In genomic region chr5:115884429-115884828, GRCm38 (mm10) we compare ENCODE assay signal across 29 mouse cellular contexts. TPM values are rescaled to one million over a fixed set of nuclear protein-coding genes. Genes with fewer than 3 reads are reported as not detected.
DNase-seq lines count a peak whose midpoint lies in the region; ATAC-seq and TF ChIP-seq lines count a peak whose summit lies in the region.
"Had no signal": no experiment of that assay in that cellular context is flagged by ENCODE, and none has a peak within 500 bp of the region (broad histone marks: within the 10 kb centered on the region; RNA-seq: fewer than 3 reads in every experiment).

No protein-coding gene starts in this region.

- no peaks in the 10 kb centered on the region for H3K27me3 ChIP-seq in liver, embryonic 12.5 days (replicated peaks)
- H3K27me3 ChIP-seq in liver, postnatal 0 days (ENCODE audit: insufficient read depth, low read length) = no peaks in the 10 kb centered on the region
- no peaks in the 10 kb centered on the region for H3K27me3 ChIP-seq in hindbrain, embryonic 14.5 days (ENCODE audit: control insufficient read depth, insufficient read depth, low read length)
- H3K27me3 ChIP-seq in hindbrain, embryonic 11.5 days (ENCODE audit: control insufficient read depth, insufficient read depth, low read length) = no peaks in the 10 kb centered on the region
- H3K27me3 ChIP-seq: embryonic facial prominence, embryonic 15.5 days; forebrain, embryonic 12.5 days; kidney, embryonic 15.5 days; midbrain, embryonic 15.5 days had no signal

- no peak overlapping the region for H3K4me3 ChIP-seq in liver, embryonic 12.5 days
- H3K4me3 ChIP-seq in liver, postnatal 0 days (ENCODE audit: low read depth, low read length) = no peak overlapping the region
- no peak overlapping the region for H3K4me3 ChIP-seq in hindbrain, embryonic 14.5 days (replicated peaks; ENCODE audit: low read length)
- no peak overlapping the region for H3K4me3 ChIP-seq in hindbrain, embryonic 11.5 days (ENCODE audit: low read depth, low read length)
- H3K4me3 ChIP-seq: embryonic facial prominence, embryonic 10.5 days; embryonic facial prominence, embryonic 15.5 days; forebrain, embryonic 12.5 days; kidney, embryonic 15.5 days; layer of hippocampus, adult 2 months; midbrain, embryonic 10.5 days; midbrain, embryonic 15.5 days had no signal

- no peak overlapping the region for H3K9ac ChIP-seq in liver, embryonic 12.5 days
- no peak overlapping the region for H3K9ac ChIP-seq in liver, postnatal 0 days (replicated peaks)
- no peak overlapping the region for H3K9ac ChIP-seq in hindbrain, embryonic 14.5 days
- H3K9ac ChIP-seq in hindbrain, embryonic 11.5 days (ENCODE audit: low read depth, low read length) = no peak overlapping the region
- H3K9ac ChIP-seq: embryonic facial prominence, embryonic 15.5 days; forebrain, embryonic 12.5 days; forebrain, postnatal 0 days; kidney, embryonic 15.5 days; lung, embryonic 14.5 days; midbrain, embryonic 15.5 days had no signal

- peak; percentile 86 for ATAC-seq in liver, embryonic 12.5 days
- peak; percentile 67; the same call in 1 of the 2 replicates for ATAC-seq in liver, postnatal 0 days
- no peak for ATAC-seq in hindbrain, embryonic 14.5 days (ENCODE audit: low FRiP score)
- no peak for ATAC-seq in hindbrain, embryonic 11.5 days (ENCODE audit: low FRiP score)
- ATAC-seq: forebrain, postnatal 0 days; hindbrain, embryonic 16.5 days; midbrain, embryonic 15.5 days had no signal

- peaks cover 37% of the 10 kb centered on the region for H3K4me1 ChIP-seq in liver, embryonic 12.5 days
- peaks cover 3% of the 10 kb centered on the region; the same call in 1 of the 2 replicates for H3K4me1 ChIP-seq in liver, postnatal 0 days (ENCODE audit: insufficient read depth)
- no peaks in the 10 kb centered on the region for H3K4me1 ChIP-seq in hindbrain, embryonic 14.5 days (replicated peaks; ENCODE audit: control insufficient read depth, insufficient read depth, low read length)
- H3K4me1 ChIP-seq in hindbrain, embryonic 11.5 days (replicated peaks; ENCODE audit: control insufficient read depth, insufficient read depth, low read length) = no peaks in the 10 kb centered on the region
- H3K4me1 ChIP-seq: embryonic facial prominence, embryonic 15.5 days; forebrain, embryonic 12.5 days; kidney, embryonic 15.5 days; midbrain, embryonic 10.5 days; midbrain, embryonic 15.5 days had no signal

- peak overlapping the region; percentile 39 for H3K4me2 ChIP-seq in liver, embryonic 12.5 days
- H3K4me2 ChIP-seq in liver, postnatal 0 days (ENCODE audit: low read depth, low read length) = no peak overlapping the region
- no peak overlapping the region for H3K4me2 ChIP-seq in hindbrain, embryonic 14.5 days (replicated peaks)
- no peak overlapping the region for H3K4me2 ChIP-seq in hindbrain, embryonic 11.5 days (replicated peaks; ENCODE audit: low read depth, low read length)
- H3K4me2 ChIP-seq: embryonic facial prominence, embryonic 15.5 days; forebrain, embryonic 12.5 days; heart, embryonic 11.5 days; kidney, embryonic 15.5 days; lung, embryonic 14.5 days; midbrain, embryonic 15.5 days had no signal

- H3K36me3 ChIP-seq in liver, embryonic 12.5 days = peaks cover 96% of the 10 kb centered on the region
- peaks cover 36% of the 10 kb centered on the region for H3K36me3 ChIP-seq in liver, postnatal 0 days (replicated peaks; ENCODE audit: insufficient read depth, low read length)
- H3K36me3 ChIP-seq in hindbrain, embryonic 14.5 days (replicated peaks; ENCODE audit: control insufficient read depth, insufficient read depth) = no peaks in the 10 kb centered on the region
- H3K36me3 ChIP-seq in hindbrain, embryonic 11.5 days (ENCODE audit: control insufficient read depth, insufficient read depth, low read length) = 0 out of 2 replicates have a peak, but pooled peaks cover 3% of the 10 kb centered on the region
- H3K36me3 ChIP-seq: midbrain, embryonic 15.5 days had no signal

- TF ChIP-seq EP300 in liver, postnatal 0 days (IDR thresholded peaks at IDR 0.05; ENCODE audit: low read depth) = peak; percentile 74

- TF ChIP-seq CTCF in liver, postnatal 0 days (IDR thresholded peaks at IDR 0.05; ENCODE audit: low read depth) = no peak

- DNase-seq in MEL-GATA-1-ER (ENCODE audit: extremely low read depth, low read depth) = peak; percentile 18
- DNase-seq in c-Kit-negative CD71-positive TER-119-positive erythroid progenitor cells, embryonic 14.5 days (ENCODE audit: low read depth, low spot score) = peak; percentile 16
- DNase-seq in liver, postnatal 0 days = no peak
- DNase-seq in adrenal gland, postnatal 36 days = no peak
- DNase-seq in hindbrain, embryonic 14.5 days (ENCODE audit: low spot score) = no peak
- DNase-seq in frontal cortex, postnatal 14 days (ENCODE audit: low spot score in 2 of 2) = no peak
- DNase-seq in hindbrain, embryonic 11.5 days (ENCODE audit: low spot score) = no peak
- DNase-seq: adrenal gland, postnatal 10 days; B cell, adult 2 months; cerebellum, adult 8-10 months; cerebellum, postnatal 25 days; forebrain, postnatal 0 days; gastrocnemius, postnatal 25 days; heart, adult 18-20 months; kidney, adult 18-20 months; kidney, postnatal 36 days; left cerebral cortex, postnatal 4 days; lung, embryonic 14.5 days had no signal

- no peaks in the 10 kb centered on the region for H3K9me3 ChIP-seq in liver, embryonic 12.5 days (replicated peaks)
- H3K9me3 ChIP-seq in liver, postnatal 0 days (ENCODE audit: low read length) = no peaks in the 10 kb centered on the region
- H3K9me3 ChIP-seq in hindbrain, embryonic 14.5 days (ENCODE audit: control insufficient read depth, low read length) = no peaks in the 10 kb centered on the region
- no peaks in the 10 kb centered on the region for H3K9me3 ChIP-seq in hindbrain, embryonic 11.5 days (ENCODE audit: control insufficient read depth, low read length)
- H3K9me3 ChIP-seq: embryonic facial prominence, embryonic 15.5 days; forebrain, embryonic 12.5 days; kidney, embryonic 15.5 days; midbrain, embryonic 15.5 days had no signal

- WGBS in liver, embryonic 12.5 days (ENCODE audit: insufficient replicate concordance) = 42% methylated on average over 9 of the region's 9 CpGs
- WGBS in liver, postnatal 0 days (ENCODE audit: insufficient replicate concordance) = 61% methylated on average over 9 of the region's 9 CpGs
- WGBS in hindbrain, embryonic 14.5 days = 93% methylated on average over 9 of the region's 9 CpGs
- WGBS in hindbrain, embryonic 11.5 days = 92% methylated on average over 9 of the region's 9 CpGs

- H3K27ac ChIP-seq in liver, embryonic 12.5 days = peak overlapping the region; percentile 68; the same call in 1 of the 2 replicates
- no peak overlapping the region for H3K27ac ChIP-seq in liver, postnatal 0 days (ENCODE audit: low read depth)
- no peak overlapping the region for H3K27ac ChIP-seq in hindbrain, embryonic 14.5 days
- H3K27ac ChIP-seq in hindbrain, embryonic 11.5 days (ENCODE audit: low read depth, low read length) = no peak overlapping the region
- H3K27ac ChIP-seq: embryonic facial prominence, embryonic 10.5 days; embryonic facial prominence, embryonic 15.5 days; forebrain, embryonic 12.5 days; kidney, embryonic 15.5 days; layer of hippocampus, adult 2 months; macrophage; midbrain, embryonic 10.5 days; midbrain, embryonic 15.5 days had no signal

RNA-seq across cellular contexts. Expression of gene Cit, which starts 39.4 kb away (rescaled TPM):
- polyA plus RNA-seq in liver, embryonic 12.5 days (2016; fragmentation: Nextera tagmentation; extraction: Ambion mirVana) = 55.8 and 58.4 TPM in 2 replicates
- 9.1 and 11.5 TPM in 2 replicates for polyA plus RNA-seq in liver, postnatal 0 days (2015; fragmentation: Nextera tagmentation; extraction: Ambion mirVana)
- total RNA-seq in adrenal gland, postnatal 36 days (2021) = 1 to 10 TPM; 4.2 to 8.0 TPM
- 27.0 and 27.5 TPM in 2 replicates for polyA plus RNA-seq in hindbrain, embryonic 14.5 days (2014; fragmentation: Nextera tagmentation; extraction: Ambion mirVana)
- 27.1 and 33.6 TPM in 2 replicates for polyA plus RNA-seq in hindbrain, embryonic 11.5 days (2014; fragmentation: Nextera tagmentation; extraction: Ambion mirVana)

Comparison
In these comparisons a context has a peak if more than half of its experiments do, and no peak if none do; other contexts are left out.
1. DNase-seq: peak in MEL-GATA-1-ER (single experiment) and c-Kit-negative CD71-positive TER-119-positive erythroid progenitor cells, embryonic 14.5 days (single experiment); none in liver, postnatal 0 days (single experiment), adrenal gland, postnatal 36 days (0 of 2), hindbrain, embryonic 14.5 days (single experiment), frontal cortex, postnatal 14 days (0 of 2) and hindbrain, embryonic 11.5 days (single experiment).
2. ATAC-seq: peak in liver, embryonic 12.5 days (single experiment) and liver, postnatal 0 days (single experiment); none in hindbrain, embryonic 14.5 days (single experiment) and hindbrain, embryonic 11.5 days (single experiment).